Comparison of ENCODE assay signal across 23 mouse cellular contexts in the genomic region with DNA sequence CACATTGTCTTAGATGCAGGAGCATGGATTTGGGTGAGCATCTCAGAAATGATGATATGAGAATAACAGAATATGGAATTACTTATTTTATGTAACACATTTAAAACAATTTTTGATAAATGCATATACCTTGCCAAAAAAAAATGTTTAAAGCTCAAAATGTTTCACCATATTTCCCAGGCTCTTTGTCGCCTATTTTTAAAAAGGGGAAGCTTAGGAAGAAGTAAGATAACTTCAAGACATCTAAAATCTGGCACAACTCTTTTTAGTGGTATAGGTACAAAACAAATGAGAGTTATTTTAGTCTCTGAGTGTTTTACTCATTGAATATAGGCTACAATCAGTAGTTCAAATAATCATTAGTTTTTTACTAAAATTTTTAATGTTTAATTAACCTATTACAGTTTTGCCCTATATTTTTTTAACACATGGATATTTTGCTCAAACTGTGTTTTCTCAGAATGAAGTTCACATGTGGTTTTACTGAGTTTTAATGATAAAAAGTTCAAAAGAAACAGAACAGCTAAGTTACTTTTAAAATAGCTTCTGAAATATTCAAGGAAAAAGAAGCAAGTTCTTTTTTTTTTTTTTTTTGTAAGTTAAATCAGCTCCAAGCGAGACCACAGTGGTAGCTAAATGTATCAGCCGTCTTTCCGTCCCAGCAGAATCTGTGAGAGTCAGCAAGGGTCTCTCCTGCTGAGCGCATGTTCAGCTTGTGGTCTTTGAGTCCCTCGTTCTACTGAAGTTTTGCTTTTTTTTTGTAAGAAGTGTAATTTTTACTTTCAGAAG. TPM values are rescaled to one million over a fixed set of nuclear protein-coding genes. Genes with fewer than 3 reads are reported as not detected.
DNase-seq lines count a peak whose midpoint lies in the region; ATAC-seq and TF ChIP-seq lines count a peak whose summit lies in the region.
"Had no signal": no experiment of that assay in that cellular context is flagged by ENCODE, and none has a peak within 500 bp of the region (broad histone marks: within the 10 kb centered on the region; RNA-seq: fewer than 3 reads in every experiment).

No protein-coding gene starts in this region.

- no peak overlapping the region for H3K9ac ChIP-seq in liver, postnatal 0 days (replicated peaks)
- no peak overlapping the region for H3K9ac ChIP-seq in liver, embryonic 11.5 days (ENCODE audit: low read depth, low read length)
- H3K9ac ChIP-seq: forebrain, embryonic 13.5 days; hindbrain, embryonic 12.5 days; hindbrain, embryonic 15.5 days had no signal

- no peak for TF ChIP-seq EP300 in liver, postnatal 0 days (IDR thresholded peaks at IDR 0.05; ENCODE audit: low read depth)

- H3K4me2 ChIP-seq in liver, postnatal 0 days (ENCODE audit: low read depth, low read length) = peak overlapping the region; percentile 2; the same call in 1 of the 2 replicates
- H3K4me2 ChIP-seq in liver, embryonic 11.5 days = no peak overlapping the region
- H3K4me2 ChIP-seq: forebrain, embryonic 13.5 days; heart, embryonic 11.5 days; hindbrain, embryonic 12.5 days; hindbrain, embryonic 15.5 days had no signal

- no peak for TF ChIP-seq POLR2A in bone marrow macrophage, adult 2 months (IDR thresholded peaks at IDR 0.05; ENCODE audit: borderline replicate concordance, low read depth, low read length)

- no peaks in the 10 kb centered on the region for H3K27me3 ChIP-seq in liver, postnatal 0 days (ENCODE audit: insufficient read depth, low read length)
- no peaks in the 10 kb centered on the region for H3K27me3 ChIP-seq in liver, embryonic 11.5 days (replicated peaks; ENCODE audit: control insufficient read depth, insufficient read depth, low read length)
- H3K27me3 ChIP-seq: forebrain, embryonic 13.5 days; hindbrain, embryonic 12.5 days; hindbrain, embryonic 15.5 days had no signal

- no peaks in the 10 kb centered on the region for H3K9me3 ChIP-seq in liver, postnatal 0 days (ENCODE audit: low read length)
- H3K9me3 ChIP-seq in liver, embryonic 11.5 days (ENCODE audit: control insufficient read depth, low read length) = no peaks in the 10 kb centered on the region
- H3K9me3 ChIP-seq: forebrain, embryonic 10.5 days; forebrain, embryonic 13.5 days; G1E; hindbrain, embryonic 12.5 days; hindbrain, embryonic 15.5 days had no signal

- intact Hi-C loops in gastrocnemius, adult 2 months (cut with DNase I) = loop anchor here (1.0 kb wide), 1 partner anchor 198 kb away; no protein-coding TSS in a partner anchor

- peak; percentile 31 for DNase-seq in CD4-positive, CD25-positive, alpha-beta regulatory T cell, adult 2 months (ENCODE audit: low read depth, low spot score)
- DNase-seq in liver, postnatal 0 days = no peak
- no peak for DNase-seq in liver, embryonic 11.5 days (ENCODE audit: low spot score)
- peak; percentile 14 for DNase-seq in CD4-positive helper T cell, adult 2 months (ENCODE audit: low read depth, low spot score)
- DNase-seq in lung, postnatal 36 days = no peak
- DNase-seq in gastrocnemius, adult 2 months = no peak
- DNase-seq: adrenal gland, adult 2 months; adrenal gland, postnatal 14 days; cerebellum, adult 11-12 months; cerebellum, adult 8-10 months; cerebellum, postnatal 10 days; cerebellum, postnatal 36 days; gastrocnemius, postnatal 14 days; heart, adult 11 months had no signal

- H3K36me3 ChIP-seq in liver, postnatal 0 days (replicated peaks; ENCODE audit: insufficient read depth, low read length) = no peaks in the 10 kb centered on the region
- no peaks in the 10 kb centered on the region for H3K36me3 ChIP-seq in liver, embryonic 11.5 days (ENCODE audit: control insufficient read depth, insufficient read depth, low read length)

- no peak for TF ChIP-seq CTCF in liver, postnatal 0 days (IDR thresholded peaks at IDR 0.05; ENCODE audit: low read depth)
- TF ChIP-seq CTCF in bone marrow macrophage, adult 2 months (IDR thresholded peaks at IDR 0.05; ENCODE audit: low read depth, low read length) = no peak
- TF ChIP-seq CTCF in gastrocnemius, adult 2 months (IDR thresholded peaks at IDR 0.05) = no peak

- peak overlapping the region; percentile 44; the same call in 1 of the 2 replicates for H3K27ac ChIP-seq in liver, postnatal 0 days (ENCODE audit: low read depth)
- no peak overlapping the region for H3K27ac ChIP-seq in liver, embryonic 11.5 days (ENCODE audit: low read depth, low read length)
- H3K27ac ChIP-seq in bone marrow macrophage, adult 2 months (ENCODE audit: insufficient read depth, low read depth, low read length) = peak overlapping the region; percentile 79
- H3K27ac ChIP-seq in gastrocnemius, adult 2 months = no peak overlapping the region
- H3K27ac ChIP-seq: forebrain, embryonic 10.5 days; forebrain, embryonic 13.5 days; hindbrain, embryonic 12.5 days; hindbrain, embryonic 15.5 days had no signal

- no peak overlapping the region for H3K4me3 ChIP-seq in liver, postnatal 0 days (ENCODE audit: low read depth, low read length)
- H3K4me3 ChIP-seq in liver, embryonic 11.5 days (ENCODE audit: low read depth, low read length) = no peak overlapping the region
- peak overlapping the region; percentile 11; the same call in 1 of the 2 replicates for H3K4me3 ChIP-seq in bone marrow macrophage, adult 2 months (ENCODE audit: insufficient read depth, low read length)
- no peak overlapping the region for H3K4me3 ChIP-seq in gastrocnemius, adult 2 months
- H3K4me3 ChIP-seq: forebrain, embryonic 10.5 days; forebrain, embryonic 13.5 days; hindbrain, embryonic 12.5 days; hindbrain, embryonic 15.5 days had no signal

- no peaks in the 10 kb centered on the region for H3K4me1 ChIP-seq in liver, postnatal 0 days (ENCODE audit: insufficient read depth)
- peaks cover 7% of the 10 kb centered on the region for H3K4me1 ChIP-seq in liver, embryonic 11.5 days (replicated peaks; ENCODE audit: control insufficient read depth, insufficient read depth, low read length)
- H3K4me1 ChIP-seq in bone marrow macrophage, adult 2 months (ENCODE audit: control insufficient read depth, insufficient read depth, low read length) = peaks cover 11% of the 10 kb centered on the region
- H3K4me1 ChIP-seq: hindbrain, embryonic 12.5 days had no signal

- WGBS in liver, postnatal 0 days (ENCODE audit: insufficient replicate concordance) = 49% methylated on average over 6 of the region's 6 CpGs
- WGBS in liver, embryonic 11.5 days = 55% methylated on average over 6 of the region's 6 CpGs

- ATAC-seq in CD4-positive, CD25-positive, alpha-beta regulatory T cell, adult 4 months = no peak
- ATAC-seq in liver, postnatal 0 days = no peak
- ATAC-seq in liver, embryonic 11.5 days (replicated peaks; ENCODE audit: low FRiP score) = no peak
- ATAC-seq: forebrain, embryonic 13.5 days; forebrain, embryonic 16.5 days had no signal

RNA-seq across cellular contexts. Expression of a gene that starts 39.1 kb away (rescaled TPM):
- polyA plus RNA-seq in CD4-positive, CD25-positive, alpha-beta regulatory T cell, adult 4 months (2017; shearing (Covaris generic)) = 1 to 10 TPM; 9.1 to 9.4 TPM
- 2.3 and 2.6 TPM in 2 replicates for polyA plus RNA-seq in liver, postnatal 0 days (2015; fragmentation: Nextera tagmentation; extraction: Ambion mirVana)
- polyA plus RNA-seq in liver, embryonic 11.5 days (2014; fragmentation: Nextera tagmentation; extraction: Ambion mirVana) = 6.9 and 7.4 TPM in 2 replicates
- 2.4 and 2.8 TPM in 2 replicates for polyA plus RNA-seq in bone marrow macrophage, adult 2 months (2012; ENCODE audit: insufficient read depth, insufficient read length, missing spikeins)
- 1 to 10 TPM in 1 of 2 experiments, under 1 TPM in 1; 0.74 to 1.5 TPM for total RNA-seq in gastrocnemius, adult 2 months (2021)

Comparison
In these comparisons a context has a peak if more than half of its experiments do, and no peak if none do; other contexts are left out.
1. H3K27ac ChIP-seq: peak in liver, postnatal 0 days (single experiment) and bone marrow macrophage, adult 2 months (single experiment); none in liver, embryonic 11.5 days (single experiment) and gastrocnemius, adult 2 months (single experiment).
2. DNase-seq: peak in CD4-positive, CD25-positive, alpha-beta regulatory T cell, adult 2 months (single experiment) and CD4-positive helper T cell, adult 2 months (single experiment); none in liver, postnatal 0 days (single experiment), liver, embryonic 11.5 days (single experiment), lung, postnatal 36 days (single experiment) and gastrocnemius, adult 2 months (single experiment).